Mouse (Mus musculus): ENCODE results near the gene A2ml1. TPM values are rescaled to one million over a fixed set of nuclear protein-coding genes. Genes with fewer than 3 reads are reported as not detected.

The A2ml1 gene
- polyA plus RNA-seq, 1 experiment from 2014 or later = 4.4 TPM

- no peak overlapping the region for H3K4me3 ChIP-seq (replicated peaks)
- no peaks in the 10 kb centered on the region for H3K36me3 ChIP-seq
- ATAC-seq (ENCODE audit: low read depth) (no peak), DNase-seq (no peak)
- no peak overlapping the region for H3K9ac ChIP-seq
- H3K9me3 ChIP-seq (replicated peaks) = no peaks in the 10 kb centered on the region
- H3K4me2 ChIP-seq = no peak overlapping the region
- no peaks in the 10 kb centered on the region for H3K4me1 ChIP-seq (replicated peaks)
- WGBS (ENCODE audit: insufficient replicate concordance) = 54% methylated on average over 2 of the region's 2 CpGs
- no peaks in the 10 kb centered on the region for H3K27me3 ChIP-seq
- no peak overlapping the region for H3K27ac ChIP-seq
These were observed 17.0 kb upstream of the A2ml1 start for GRCm38 (mm10) chr6:128598256-128599047.

- Histone ChIP-seq H3K27ac (no peak overlapping the region; the same call in 1 of the 2 replicates), H3K4me1 (replicated peaks) (no peaks in the 10 kb centered on the region), H3K4me2 (0 out of 2 replicates have a peak overlapping the region, but pooled peaks have one; percentile 2), H3K9me3 (replicated peaks) (no peaks in the 10 kb centered on the region), H3K36me3 (no peaks in the 10 kb centered on the region), H3K9ac (no peak overlapping the region), H3K27me3 (no peaks in the 10 kb centered on the region), H3K4me3 (replicated peaks) (no peak overlapping the region)
- ATAC-seq (ENCODE audit: low read depth) (peak; percentile 76), DNase-seq (no peak)
- WGBS (ENCODE audit: insufficient replicate concordance) = 56% methylated on average over 9 of the region's 9 CpGs
These were observed 15.7 kb upstream of the A2ml1 start for GRCm38 (mm10) chr6:128597121-128597522.

DNA sequence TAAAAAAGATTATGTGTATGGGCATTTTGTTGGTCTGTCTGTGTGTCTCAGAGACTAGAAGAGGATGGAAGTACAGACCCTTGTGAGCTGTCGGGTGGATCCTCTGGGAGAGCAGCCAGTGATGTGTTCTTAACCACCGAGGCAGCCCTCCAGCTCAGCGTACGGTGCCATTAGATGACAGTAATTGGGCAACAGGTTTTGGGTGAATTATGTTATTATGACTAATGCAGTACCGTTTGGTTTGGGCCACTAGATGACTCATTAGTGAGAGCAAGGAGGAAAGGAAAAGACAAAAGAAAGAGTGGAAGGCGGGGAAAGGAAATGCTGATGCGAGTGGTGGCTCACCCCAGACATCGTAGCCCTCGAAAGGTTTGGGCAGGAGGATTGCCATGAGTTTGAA, 13.2 kb upstream of the A2ml1 start:
- Histone ChIP-seq H3K9me3 (replicated peaks) (no peaks in the 10 kb centered on the region), H3K4me2 (no peak overlapping the region), H3K4me1 (replicated peaks) (no peaks in the 10 kb centered on the region), H3K27ac (no peak overlapping the region), H3K36me3 (no peaks in the 10 kb centered on the region), H3K4me3 (replicated peaks) (no peak overlapping the region), H3K9ac (no peak overlapping the region), H3K27me3 (no peaks in the 10 kb centered on the region)
- 68% methylated on average over 9 of the region's 9 CpGs for WGBS (ENCODE audit: insufficient replicate concordance)
- ATAC-seq (ENCODE audit: low read depth) = no peak
- no peak for DNase-seq

DNA sequence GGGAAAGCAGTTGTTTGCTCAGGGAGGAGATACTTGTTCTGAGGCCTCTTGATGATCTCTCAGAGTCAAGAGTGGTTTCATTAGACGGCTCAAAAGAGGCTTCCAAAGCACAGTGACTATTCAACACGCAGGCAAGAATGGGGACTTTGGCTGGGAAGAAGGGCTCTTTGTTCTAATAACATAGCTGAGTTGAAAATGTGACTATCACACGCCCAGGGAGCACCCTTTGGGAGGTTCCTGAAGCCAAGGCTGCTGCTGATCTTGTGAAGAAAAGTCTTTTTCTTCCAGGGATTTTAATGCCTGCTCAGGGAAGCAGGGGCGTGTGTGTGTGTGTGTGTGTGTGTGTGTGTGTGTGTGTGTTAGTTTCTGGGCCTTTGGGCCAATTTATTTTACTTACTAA, 8.0 kb upstream of the A2ml1 start:
- no peaks in the 10 kb centered on the region for H3K36me3 ChIP-seq
- H3K27ac ChIP-seq = no peak overlapping the region
- H3K4me2 ChIP-seq = no peak overlapping the region
- H3K4me3 ChIP-seq (replicated peaks) = no peak overlapping the region
- no peak for ATAC-seq (ENCODE audit: low read depth)
- no peaks in the 10 kb centered on the region for H3K9me3 ChIP-seq (replicated peaks)
- H3K27me3 ChIP-seq = no peaks in the 10 kb centered on the region
- peaks cover 3% of the 10 kb centered on the region; the same call in 1 of the 2 replicates for H3K4me1 ChIP-seq (replicated peaks)
- H3K9ac ChIP-seq = no peak overlapping the region
- WGBS (ENCODE audit: insufficient replicate concordance) = 49% methylated on average over 4 of the region's 4 CpGs
- DNase-seq = no peak

- H3K9ac ChIP-seq = no peak overlapping the region
- peak; percentile 89 for ATAC-seq (ENCODE audit: low read depth)
- WGBS (ENCODE audit: insufficient replicate concordance) = 29% methylated on average over 6 of the region's 6 CpGs
These were observed 6.2 kb upstream of the A2ml1 start for GRCm38 (mm10) chr6:128587619-128588018.

GRCm38 (mm10) chr6:128585642-128586245, 4.3 kb upstream of the A2ml1 start:
- Histone ChIP-seq H3K4me2 (no peak overlapping the region), H3K27me3 (no peaks in the 10 kb centered on the region), H3K36me3 (no peaks in the 10 kb centered on the region), H3K27ac (no peak overlapping the region), H3K4me3 (replicated peaks) (no peak overlapping the region), H3K9me3 (replicated peaks) (no peaks in the 10 kb centered on the region), H3K9ac (no peak overlapping the region), H3K4me1 (replicated peaks) (peaks cover 3% of the 10 kb centered on the region; the same call in 1 of the 2 replicates)
- no peak for DNase-seq
- 57% methylated on average over 11 of the region's 11 CpGs for WGBS (ENCODE audit: insufficient replicate concordance)
- no peak for ATAC-seq (ENCODE audit: low read depth)

More at GRCm38 (mm10) chr6:128587619-128588018, 6.2 kb upstream of the A2ml1 start:
- DNase-seq = no peak
- no peaks in the 10 kb centered on the region for H3K36me3 ChIP-seq
- H3K27ac ChIP-seq = no peak overlapping the region
- H3K4me1 ChIP-seq (replicated peaks) = peaks cover 3% of the 10 kb centered on the region; the same call in 1 of the 2 replicates
- H3K27me3 ChIP-seq = no peaks in the 10 kb centered on the region
- H3K4me3 ChIP-seq (replicated peaks) = no peak overlapping the region
- no peaks in the 10 kb centered on the region for H3K9me3 ChIP-seq (replicated peaks)
- H3K4me2 ChIP-seq = no peak overlapping the region

DNA sequence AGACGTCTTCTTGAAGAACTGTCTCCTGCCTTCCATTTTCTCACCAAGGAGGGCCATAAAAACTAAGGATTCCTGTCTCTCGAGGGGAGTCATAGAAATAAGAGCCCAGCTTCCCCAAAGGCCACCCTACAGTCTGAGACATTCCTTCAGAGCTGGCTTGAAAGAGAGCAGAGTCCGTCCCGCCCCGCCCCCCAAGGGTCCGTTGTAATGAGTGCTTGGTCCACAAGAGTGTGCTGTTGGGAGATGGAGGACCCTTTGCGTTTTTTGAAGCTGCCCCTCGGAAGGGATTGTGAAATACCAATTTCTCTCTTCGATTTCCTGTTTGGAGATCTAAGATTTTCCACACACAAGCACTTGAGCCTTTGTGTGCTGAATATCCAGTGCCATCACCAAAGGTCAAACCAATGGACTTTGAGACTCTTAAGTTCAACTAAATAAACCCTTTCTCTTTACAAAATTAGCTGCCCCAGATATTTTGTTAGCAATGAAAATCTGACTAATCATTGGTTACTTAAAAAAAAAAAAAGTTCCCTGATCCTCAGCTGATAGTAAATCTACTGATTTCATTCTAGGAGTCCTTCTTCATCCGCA, 2.8 kb upstream of the A2ml1 start:
- peaks cover 3% of the 10 kb centered on the region; the same call in 1 of the 2 replicates for H3K4me1 ChIP-seq (replicated peaks)
- H3K36me3 ChIP-seq = no peaks in the 10 kb centered on the region
- H3K4me2 ChIP-seq = no peak overlapping the region
- H3K27ac ChIP-seq = no peak overlapping the region
- no peak overlapping the region for H3K4me3 ChIP-seq (replicated peaks)
- no peak for ATAC-seq (ENCODE audit: low read depth)
- H3K27me3 ChIP-seq = no peaks in the 10 kb centered on the region
- 20% methylated on average over 10 of the region's 10 CpGs for WGBS (ENCODE audit: insufficient replicate concordance)
- no peak overlapping the region for H3K9ac ChIP-seq
- no peak for DNase-seq
- no peaks in the 10 kb centered on the region for H3K9me3 ChIP-seq (replicated peaks)

DNA sequence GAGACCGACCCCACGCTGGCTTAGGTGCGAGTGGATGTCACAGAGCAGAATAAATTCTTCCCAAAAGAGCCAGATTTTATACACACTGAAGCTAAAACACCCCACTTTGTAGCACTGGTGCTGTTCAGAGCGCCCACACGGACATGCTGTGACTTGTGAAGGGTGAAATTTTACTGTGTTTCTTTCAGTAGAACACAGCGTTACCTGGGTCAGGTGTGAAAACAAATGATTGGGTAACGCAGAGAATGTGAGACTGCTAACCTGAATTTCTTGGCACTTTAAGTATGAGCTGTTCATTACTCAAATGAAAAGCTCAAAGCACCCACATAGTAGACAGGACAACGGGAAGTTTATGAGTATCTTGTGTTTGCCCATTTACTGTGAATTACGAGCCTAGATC, 4.1 kb downstream of the A2ml1 start:
- H3K9me3 ChIP-seq (replicated peaks) = no peaks in the 10 kb centered on the region
- H3K27me3 ChIP-seq = no peaks in the 10 kb centered on the region
- no peak overlapping the region for H3K9ac ChIP-seq
- no peak overlapping the region for H3K4me3 ChIP-seq (replicated peaks)
- H3K4me1 ChIP-seq (replicated peaks) = no peaks in the 10 kb centered on the region
- H3K27ac ChIP-seq = no peak overlapping the region
- WGBS (ENCODE audit: insufficient replicate concordance) = 64% methylated on average over 9 of the region's 9 CpGs
- no peak for DNase-seq
- H3K4me2 ChIP-seq = no peak overlapping the region
- no peaks in the 10 kb centered on the region for H3K36me3 ChIP-seq
- ATAC-seq (ENCODE audit: low read depth) = no peak

- Histone ChIP-seq H3K9ac (no peak overlapping the region), H3K27ac (no peak overlapping the region), H3K4me1 (replicated peaks) (no peaks in the 10 kb centered on the region), H3K4me3 (replicated peaks) (no peak overlapping the region), H3K4me2 (no peak overlapping the region), H3K27me3 (no peaks in the 10 kb centered on the region), H3K36me3 (no peaks in the 10 kb centered on the region), H3K9me3 (replicated peaks) (0 out of 2 replicates have a peak, but pooled peaks cover 13% of the 10 kb centered on the region)
- ATAC-seq (ENCODE audit: low read depth) (no peak), DNase-seq (no peak)
- 73% methylated on average over 11 of the region's 11 CpGs for WGBS (ENCODE audit: insufficient replicate concordance)
These were observed 14.8 kb downstream of the A2ml1 start for GRCm38 (mm10) chr6:128566589-128566988.

- ATAC-seq (ENCODE audit: low read depth) = no peak
- no peak for DNase-seq
These were observed 27.4 kb downstream of the A2ml1 start for GRCm38 (mm10) chr6:128554049-128554448.

More at GRCm38 (mm10) chr6:128554049-128554448, 27.4 kb downstream of the A2ml1 start:
- Histone ChIP-seq H3K4me3 (replicated peaks) (no peak overlapping the region), H3K27me3 (no peaks in the 10 kb centered on the region), H3K27ac (no peak overlapping the region), H3K9ac (no peak overlapping the region), H3K4me1 (replicated peaks) (no peaks in the 10 kb centered on the region), H3K9me3 (replicated peaks) (no peaks in the 10 kb centered on the region), H3K4me2 (no peak overlapping the region), H3K36me3 (no peaks in the 10 kb centered on the region)
- 35% methylated on average over 7 of the region's 7 CpGs for WGBS (ENCODE audit: insufficient replicate concordance)
